Mouse (Mus musculus) heart, adult 2 months (tissue): ENCODE measurements at regions not wholly inside any gene's neighbourhood (a gene's known extent, or its start where the extent isn't known, plus 50 kb on each side); places are given as distances from the start of the nearest gene placed in this dataset.

Source experiments
- DNase-seq, 2 experiments: peaks; one replicate each; pipeline ENCODE4 v3.0.0; 2021
- H3K27ac ChIP-seq: fragments of 200-600 bp; 2 replicates; pipeline ENCODE4 v1.8.1; 2022
- H3K27me3 ChIP-seq: fragments of 200-500 bp; 2 replicates; pipeline ENCODE4 v1.6.1; 2012; ENCODE audit warnings: mild to moderate bottlenecking, low read length, inconsistent platforms, mixed read lengths; ENCODE audit not compliant: control insufficient read depth, insufficient read depth
- H3K36me3 ChIP-seq: fragments of 200-500 bp; 2 replicates; pipeline ENCODE4 v1.6.1; 2012; ENCODE audit warnings: low read length, inconsistent platforms; ENCODE audit not compliant: control insufficient read depth, insufficient read depth
- H3K4me1 ChIP-seq: fragments of 200-500 bp; 2 replicates; pipeline ENCODE4 v1.6.1; 2011; ENCODE audit warnings: low read length; ENCODE audit not compliant: control insufficient read depth, insufficient read depth
- H3K4me3 ChIP-seq: fragments of 200-600 bp; 2 replicates; pipeline ENCODE4 v1.8.1; 2022
- H3K79me2 ChIP-seq: fragments of 200-500 bp; replicated peaks from 2 replicates; pipeline ENCODE4 v1.6.1; 2012; ENCODE audit warnings: mild to moderate bottlenecking, inconsistent platforms, low read length, moderate library complexity, mixed read lengths; ENCODE audit not compliant: control insufficient read depth, insufficient read depth
- H3K9ac ChIP-seq: fragments of 200-500 bp; 2 replicates; pipeline ENCODE4 v1.6.1; 2012; ENCODE audit warnings: low read depth, mild to moderate bottlenecking, control low read depth, inconsistent platforms, low read length, mixed read lengths
- CTCF ChIP-seq: fragments of 200-600 bp; IDR thresholded peaks from 2 replicates; pipeline ENCODE4 v1.8.1; 2022; ENCODE audit warnings: antibody characterized with exemption, mild to moderate bottlenecking, moderate library complexity
- EP300 ChIP-seq: fragments of 200-500 bp; IDR thresholded peaks from 2 replicates; pipeline ENCODE4 v1.6.1; 2011; ENCODE audit warnings: low read depth, low read length, control low read depth; ENCODE audit not compliant: insufficient read depth
- POLR2A ChIP-seq: fragments of 200-500 bp; IDR thresholded peaks from 2 replicates; pipeline ENCODE4 v1.6.1; 2011; ENCODE audit warnings: mild to moderate bottlenecking, low read depth, low read length, control low read depth; ENCODE audit not compliant: insufficient read depth
- WGBS: fragments of 180-500 bp; shearing (Covaris S2); methylation state at CpG from one replicate; pipeline ENCODE4 v1.1.7; 2018; 5-methylcytosine and 5-hydroxymethylcytosine counted together
- intact Hi-C: fragments of 180-260 bp; cut with DNase I; formaldehyde crosslinking; loops from one replicate; pipeline ENCODE4 v1.15.1; 2025

DNA sequence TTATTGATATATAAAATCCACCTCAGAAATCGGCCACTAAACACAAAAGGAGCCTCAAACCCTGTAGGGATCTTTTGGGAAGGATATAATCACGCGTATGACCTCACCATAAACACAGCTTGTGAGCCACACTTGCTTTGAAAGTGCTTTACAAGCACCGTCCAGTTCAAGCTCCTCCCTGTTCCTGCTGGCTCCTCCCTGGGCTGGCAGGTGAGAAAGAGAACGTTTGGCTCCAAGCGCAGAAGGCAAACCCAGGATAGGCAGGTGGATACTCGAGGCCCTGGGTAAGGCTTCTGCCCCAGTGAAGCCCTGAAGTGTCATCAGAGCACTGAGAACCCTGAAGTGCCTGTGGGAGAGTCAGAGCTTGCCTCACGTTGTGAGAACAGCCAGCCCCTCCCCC, 187.9 kb upstream of the Runx1 start:
- 48% methylated on average over 8 of the region's 8 CpGs for WGBS
- DNase-seq, result no peak
- no peaks in the 10 kb centered on the region for H3K79me2 ChIP-seq
- no peak overlapping the region for H3K4me3 ChIP-seq
- no peaks in the 10 kb centered on the region; the same call in 1 of the 2 replicates for H3K27me3 ChIP-seq
- H3K4me1 ChIP-seq, result no peaks in the 10 kb centered on the region
- H3K9ac ChIP-seq, result no peak overlapping the region
- intact Hi-C loops, result loop anchor here (5.0 kb wide), 1 partner anchor 57 kb away; no protein-coding TSS in a partner anchor
- no peaks in the 10 kb centered on the region for H3K36me3 ChIP-seq
- H3K27ac ChIP-seq, result no peak overlapping the region
- TF ChIP-seq EP300 (no peak), CTCF (no peak), POLR2A (no peak)

DNA sequence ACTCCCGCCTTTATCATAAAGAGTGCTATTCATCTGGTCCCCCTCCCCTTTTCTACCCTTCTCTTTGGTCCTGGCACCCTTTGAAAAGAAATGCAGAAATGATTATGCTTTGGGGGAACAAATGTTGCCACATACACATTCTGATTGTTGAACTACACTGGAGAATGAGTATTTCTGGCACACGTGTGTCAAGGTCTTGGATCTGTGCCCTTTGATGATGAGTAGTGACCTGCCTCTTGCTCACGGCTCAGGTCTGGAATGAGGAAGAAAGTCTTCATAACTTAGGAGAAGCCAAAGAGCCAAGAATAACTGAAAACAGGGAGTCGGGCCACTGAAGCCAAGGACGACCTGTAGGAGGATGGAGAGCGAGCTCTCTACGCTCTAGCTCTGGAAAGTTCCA, 187.3 kb upstream of the Runx1 start:
- Histone ChIP-seq H3K4me1 (no peaks in the 10 kb centered on the region), H3K36me3 (no peaks in the 10 kb centered on the region), H3K27ac (no peak overlapping the region), H3K9ac (no peak overlapping the region), H3K4me3 (no peak overlapping the region), H3K27me3 (no peaks in the 10 kb centered on the region; the same call in 1 of the 2 replicates), H3K79me2 (no peaks in the 10 kb centered on the region)
- intact Hi-C loops, result loop anchor here (5.0 kb wide), 1 partner anchor 56 kb away; no protein-coding TSS in a partner anchor
- no peak for DNase-seq
- no peak for TF ChIP-seq EP300
- TF ChIP-seq CTCF, result no peak
- TF ChIP-seq POLR2A, result no peak
- WGBS, result 72% methylated on average over 7 of the region's 7 CpGs

GRCm38 (mm10) chr16:93011474-93011873, 185.5 kb upstream of the Runx1 start:
- TF ChIP-seq CTCF (no peak), POLR2A (no peak), EP300 (no peak)
- intact Hi-C loops, result loop anchor here (5.0 kb wide), 1 partner anchor 54 kb away; no protein-coding TSS in a partner anchor
- no peak overlapping the region for H3K9ac ChIP-seq
- peaks cover 1% of the 10 kb centered on the region; the same call in 1 of the 2 replicates for H3K4me1 ChIP-seq
- H3K36me3 ChIP-seq, result no peaks in the 10 kb centered on the region
- no peaks in the 10 kb centered on the region for H3K79me2 ChIP-seq
- H3K27me3 ChIP-seq, result no peaks in the 10 kb centered on the region
- no peak overlapping the region for H3K27ac ChIP-seq
- H3K4me3 ChIP-seq, result no peak overlapping the region
- 83% methylated on average over 1 of the region's 1 CpGs for WGBS
- no peak for DNase-seq

GRCm38 (mm10) chr16:93006321-93006984, 180.5 kb upstream of the Runx1 start:
- no peak for TF ChIP-seq EP300
- TF ChIP-seq POLR2A, result no peak
- TF ChIP-seq CTCF, result no peak
- Histone ChIP-seq H3K9ac (no peak overlapping the region), H3K27me3 (peaks cover 1% of the 10 kb centered on the region; the same call in 1 of the 2 replicates), H3K4me1 (peaks cover 3% of the 10 kb centered on the region), H3K79me2 (no peaks in the 10 kb centered on the region), H3K4me3 (peak overlapping the region; percentile 31), H3K27ac (no peak overlapping the region), H3K36me3 (no peaks in the 10 kb centered on the region)
- intact Hi-C loops, result no loop called here
- 12% methylated on average over 21 of the region's 21 CpGs for WGBS
- DNase-seq, result peak; percentile 45 to 51

DNA sequence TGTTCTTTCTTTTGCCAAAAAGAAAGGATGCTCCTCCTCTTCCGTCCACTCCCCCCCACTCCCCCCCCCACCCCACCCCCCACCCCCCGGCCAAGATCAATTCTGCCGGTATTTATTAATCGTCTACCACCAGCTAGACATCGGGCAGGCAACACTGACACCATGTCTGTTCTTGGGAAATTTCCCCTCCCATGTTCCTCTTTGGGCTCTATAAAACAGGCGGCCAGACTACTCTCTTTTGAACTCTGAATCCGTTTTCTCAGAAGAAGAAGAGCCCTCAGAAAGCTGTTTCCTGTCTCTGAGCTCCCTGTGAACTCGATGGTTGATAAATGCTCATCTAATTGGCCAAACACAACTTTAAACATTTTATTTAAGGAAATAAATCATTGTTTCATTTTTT, 179.5 kb upstream of the Runx1 start:
- TF ChIP-seq POLR2A (no peak), CTCF (no peak), EP300 (no peak)
- WGBS, result 13% methylated on average over 8 of the region's 8 CpGs
- no peaks in the 10 kb centered on the region for H3K79me2 ChIP-seq
- no peak overlapping the region for H3K4me3 ChIP-seq
- peaks cover 1% of the 10 kb centered on the region; the same call in 1 of the 2 replicates for H3K27me3 ChIP-seq
- H3K4me1 ChIP-seq, result peaks cover 3% of the 10 kb centered on the region
- DNase-seq, result no peak
- intact Hi-C loops, result no loop called here
- H3K36me3 ChIP-seq, result no peaks in the 10 kb centered on the region
- no peak overlapping the region for H3K27ac ChIP-seq
- no peak overlapping the region for H3K9ac ChIP-seq

- H3K79me2 ChIP-seq, result no peaks in the 10 kb centered on the region
- H3K4me3 ChIP-seq, result no peak overlapping the region
- no peak for DNase-seq
- 79% methylated on average over 4 of the region's 4 CpGs for WGBS
- TF ChIP-seq CTCF (no peak), POLR2A (no peak), EP300 (no peak)
- no peak overlapping the region for H3K27ac ChIP-seq
- peaks cover 3% of the 10 kb centered on the region for H3K4me1 ChIP-seq
- no peaks in the 10 kb centered on the region for H3K36me3 ChIP-seq
- H3K9ac ChIP-seq, result no peak overlapping the region
- intact Hi-C loops, result no loop called here
- peaks cover 1% of the 10 kb centered on the region; the same call in 1 of the 2 replicates for H3K27me3 ChIP-seq
These were observed 177.9 kb upstream of the Runx1 start for GRCm38 (mm10) chr16:93003830-93004229.
